Mouse (Mus musculus) kidney, adult 10 weeks (tissue): ENCODE measurements around the gene Kank4. TPM values are rescaled to one million over a fixed set of nuclear protein-coding genes. Genes with fewer than 3 reads are reported as not detected.

ENCODE experiments used
- polyA plus RNA-seq: library from polyadenylated mRNA; stranded (reverse); fragments of 350-450 nt; fragmentation: Illumina TruSeq; extraction: RNeasy Lipid Tissue Mini Kit (QIAGEN cat#74804); gene quantifications from one replicate; pipeline ENCODE4 v1.2.3, GENCODE M21; 2014; ENCODE audit warnings: low read depth, low replicate concordance

Gene Kank4
- polyA plus RNA-seq = 2.8 TPM

GRCm38 (mm10) chr4:98817184-98817911, at the start of gene Kank4:
Gene Kank4 (minus strand): TSS chr4:98817537.

GRCm38 (mm10) chr4:98823740-98824139, 6.4 kb upstream of the Kank4 start, which contains the start of gene I0C0044D17Rik:
Gene I0C0044D17Rik (minus strand): TSS chr4:98823840.

GRCm38 (mm10) chr4:98726590-98727237, 90.6 kb downstream of the Kank4 start, which contains the start of gene L1td1:
Gene L1td1 (plus strand): TSS chr4:98726734.

Other genes with a start within 250 kb of the Kank4 start
- not detected for gene L1td1, start 90.8 kb downstream of the Kank4 start, polyA plus RNA-seq
- gene I0C0044D17Rik, start 6.3 kb upstream of the Kank4 start, polyA plus RNA-seq = not detected
- 78.3 TPM for gene Usp1, start 106.3 kb upstream of the Kank4 start, polyA plus RNA-seq
- 136 TPM for gene Angptl3, start 213.4 kb upstream of the Kank4 start, polyA plus RNA-seq